Mouse (Mus musculus): ENCODE measurements around the gene Kmt2d. TPM values are rescaled to one million over a fixed set of nuclear protein-coding genes. Genes with fewer than 3 reads are reported as not detected.

Gene Kmt2d
- polyA plus RNA-seq, 1 experiment from 2014 or later = 8.7 TPM

GRCm38 (mm10) chr15:98835291-98835690 lies 35.7 kb downstream of the Kmt2d start:
- Histone ChIP-seq H3K27ac (ENCODE audit: low read length) (no peak overlapping the region), H3K4me3 (ENCODE audit: low read depth, low read length) (no peak overlapping the region), H3K9ac (replicated peaks; ENCODE audit: low read depth) (no peak overlapping the region), H3K4me1 (ENCODE audit: insufficient read depth, low read depth, low read length) (no peaks in the 10 kb centered on the region), H3K27me3 (replicated peaks; ENCODE audit: insufficient read depth, low read length) (no peaks in the 10 kb centered on the region), H3K4me2 (replicated peaks; ENCODE audit: low read depth, low read length) (no peak overlapping the region), H3K36me3 (ENCODE audit: insufficient read depth, low read length) (peaks cover 57% of the 10 kb centered on the region), H3K9me3 (ENCODE audit: low read length) (no peaks in the 10 kb centered on the region)
- TF ChIP-seq EP300 (IDR thresholded peaks at IDR 0.05) (no peak), CTCF (IDR thresholded peaks at IDR 0.05) (no peak)
- DNase-seq (ENCODE audit: low spot score) = no peak
- WGBS = 93% methylated on average over 14 of the region's 14 CpGs
- ATAC-seq = no peak

DNA sequence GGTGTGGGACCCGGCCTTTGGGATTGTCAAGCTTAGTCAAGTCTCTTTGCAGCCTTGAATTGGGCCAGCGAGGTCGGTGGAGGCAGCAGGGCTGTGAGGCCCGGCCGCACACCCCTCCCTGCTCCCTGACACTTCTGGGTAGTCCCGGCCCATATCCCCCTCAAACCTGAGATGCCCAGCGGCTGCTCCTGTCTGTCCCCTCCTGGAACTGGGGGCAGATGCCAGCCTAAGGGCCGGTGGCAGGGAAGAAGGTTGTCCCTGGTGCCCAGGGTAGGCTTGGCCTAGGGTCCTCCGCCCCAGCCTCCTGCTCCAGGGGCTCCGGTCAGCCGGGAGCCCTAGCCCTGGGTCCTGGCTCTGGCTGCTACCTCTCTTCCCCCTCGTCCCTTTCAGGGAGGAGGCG lies 36.9 kb downstream of the Kmt2d start:
- H3K4me1 ChIP-seq (ENCODE audit: insufficient read depth, low read depth, low read length) = 0 out of 2 replicates have a peak, but pooled peaks cover 6% of the 10 kb centered on the region
- DNase-seq (ENCODE audit: low spot score) (no peak), ATAC-seq (no peak)
- no peak for TF ChIP-seq EP300 (IDR thresholded peaks at IDR 0.05)
- no peak for TF ChIP-seq CTCF (IDR thresholded peaks at IDR 0.05)
- H3K27me3 ChIP-seq (replicated peaks; ENCODE audit: insufficient read depth, low read length) = no peaks in the 10 kb centered on the region
- no peak overlapping the region for H3K4me2 ChIP-seq (replicated peaks; ENCODE audit: low read depth, low read length)
- H3K27ac ChIP-seq (ENCODE audit: low read length) = no peak overlapping the region
- no peak overlapping the region for H3K9ac ChIP-seq (replicated peaks; ENCODE audit: low read depth)
- H3K36me3 ChIP-seq (ENCODE audit: insufficient read depth, low read length) = peaks cover 45% of the 10 kb centered on the region
- H3K9me3 ChIP-seq (ENCODE audit: low read length) = no peaks in the 10 kb centered on the region
- no peak overlapping the region for H3K4me3 ChIP-seq (ENCODE audit: low read depth, low read length)
- 92% methylated on average over 11 of the region's 13 CpGs for WGBS

GRCm38 (mm10) chr15:98833281-98833680 lies 37.7 kb downstream of the Kmt2d start:
- H3K9ac ChIP-seq (replicated peaks; ENCODE audit: low read depth) = no peak overlapping the region
- TF ChIP-seq CTCF (IDR thresholded peaks at IDR 0.05) = no peak
- no peak for TF ChIP-seq EP300 (IDR thresholded peaks at IDR 0.05)
- H3K27ac ChIP-seq (ENCODE audit: low read length) = no peak overlapping the region
- WGBS = 88% methylated on average over 10 of the region's 11 CpGs
- DNase-seq (ENCODE audit: low spot score) = no peak
- no peaks in the 10 kb centered on the region for H3K9me3 ChIP-seq (ENCODE audit: low read length)
- no peak overlapping the region for H3K4me3 ChIP-seq (ENCODE audit: low read depth, low read length)
- no peaks in the 10 kb centered on the region for H3K27me3 ChIP-seq (replicated peaks; ENCODE audit: insufficient read depth, low read length)
- H3K4me1 ChIP-seq (ENCODE audit: insufficient read depth, low read depth, low read length) = 0 out of 2 replicates have a peak, but pooled peaks cover 6% of the 10 kb centered on the region
- no peak for ATAC-seq
- peaks cover 40% of the 10 kb centered on the region for H3K36me3 ChIP-seq (ENCODE audit: insufficient read depth, low read length)
- no peak overlapping the region for H3K4me2 ChIP-seq (replicated peaks; ENCODE audit: low read depth, low read length)

- peak overlapping the region; percentile 53 for H3K4me2 ChIP-seq (replicated peaks; ENCODE audit: low read depth, low read length)
- H3K27ac ChIP-seq (ENCODE audit: low read length) = peak overlapping the region; percentile 97
- TF ChIP-seq CTCF (IDR thresholded peaks at IDR 0.05) (peak; percentile 41), EP300 (IDR thresholded peaks at IDR 0.05) (no peak)
- ATAC-seq = no peak
- H3K4me3 ChIP-seq (ENCODE audit: low read depth, low read length) = no peak overlapping the region
- H3K4me1 ChIP-seq (ENCODE audit: insufficient read depth, low read depth, low read length) = 0 out of 2 replicates have a peak, but pooled peaks cover 6% of the 10 kb centered on the region
- H3K9ac ChIP-seq (replicated peaks; ENCODE audit: low read depth) = no peak overlapping the region; the same call in 1 of the 2 replicates
- peaks cover 32% of the 10 kb centered on the region for H3K36me3 ChIP-seq (ENCODE audit: insufficient read depth, low read length)
- H3K9me3 ChIP-seq (ENCODE audit: low read length) = no peaks in the 10 kb centered on the region
- 53% methylated on average over 12 of the region's 12 CpGs for WGBS
- no peaks in the 10 kb centered on the region for H3K27me3 ChIP-seq (replicated peaks; ENCODE audit: insufficient read depth, low read length)
- peak; percentile 60 for DNase-seq (ENCODE audit: low spot score)
Measured at GRCm38 (mm10) chr15:98832161-98833058, 38.6 kb downstream of the Kmt2d start.

DNA sequence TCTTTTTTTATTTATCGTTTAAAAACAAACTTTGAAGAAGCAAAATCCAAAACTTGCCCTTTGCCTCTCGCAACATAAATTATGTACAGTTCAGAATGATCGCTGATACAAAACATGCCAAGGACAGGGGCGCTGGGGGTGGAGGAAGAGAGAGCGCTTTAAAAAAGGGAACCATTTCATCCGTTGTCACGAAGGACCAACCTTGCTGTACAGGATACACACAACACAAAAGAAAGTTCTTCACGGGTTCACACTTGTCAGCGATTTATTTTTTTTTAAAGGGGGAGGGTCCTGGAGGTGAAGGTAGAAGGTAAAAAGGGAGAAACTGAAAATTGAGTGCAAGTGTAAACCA lies 39.3 kb downstream of the Kmt2d start:
- Histone ChIP-seq H3K4me1 (ENCODE audit: insufficient read depth, low read depth, low read length) (0 out of 2 replicates have a peak, but pooled peaks cover 6% of the 10 kb centered on the region), H3K36me3 (ENCODE audit: insufficient read depth, low read length) (peaks cover 25% of the 10 kb centered on the region), H3K27me3 (replicated peaks; ENCODE audit: insufficient read depth, low read length) (no peaks in the 10 kb centered on the region), H3K4me3 (ENCODE audit: low read depth, low read length) (peak overlapping the region; percentile 79), H3K9me3 (ENCODE audit: low read length) (no peaks in the 10 kb centered on the region), H3K27ac (ENCODE audit: low read length) (peak overlapping the region; percentile 97), H3K4me2 (replicated peaks; ENCODE audit: low read depth, low read length) (peak overlapping the region; percentile 53), H3K9ac (replicated peaks; ENCODE audit: low read depth) (peak overlapping the region; percentile 88; the same call in 1 of the 2 replicates)
- TF ChIP-seq CTCF (IDR thresholded peaks at IDR 0.05) = no peak
- no peak; the same call in none of the 2 replicates for TF ChIP-seq EP300 (IDR thresholded peaks at IDR 0.05)
- WGBS = 8% methylated on average over 9 of the region's 9 CpGs
- peak; percentile 37 for ATAC-seq
- DNase-seq (ENCODE audit: low spot score) = no peak

DNA sequence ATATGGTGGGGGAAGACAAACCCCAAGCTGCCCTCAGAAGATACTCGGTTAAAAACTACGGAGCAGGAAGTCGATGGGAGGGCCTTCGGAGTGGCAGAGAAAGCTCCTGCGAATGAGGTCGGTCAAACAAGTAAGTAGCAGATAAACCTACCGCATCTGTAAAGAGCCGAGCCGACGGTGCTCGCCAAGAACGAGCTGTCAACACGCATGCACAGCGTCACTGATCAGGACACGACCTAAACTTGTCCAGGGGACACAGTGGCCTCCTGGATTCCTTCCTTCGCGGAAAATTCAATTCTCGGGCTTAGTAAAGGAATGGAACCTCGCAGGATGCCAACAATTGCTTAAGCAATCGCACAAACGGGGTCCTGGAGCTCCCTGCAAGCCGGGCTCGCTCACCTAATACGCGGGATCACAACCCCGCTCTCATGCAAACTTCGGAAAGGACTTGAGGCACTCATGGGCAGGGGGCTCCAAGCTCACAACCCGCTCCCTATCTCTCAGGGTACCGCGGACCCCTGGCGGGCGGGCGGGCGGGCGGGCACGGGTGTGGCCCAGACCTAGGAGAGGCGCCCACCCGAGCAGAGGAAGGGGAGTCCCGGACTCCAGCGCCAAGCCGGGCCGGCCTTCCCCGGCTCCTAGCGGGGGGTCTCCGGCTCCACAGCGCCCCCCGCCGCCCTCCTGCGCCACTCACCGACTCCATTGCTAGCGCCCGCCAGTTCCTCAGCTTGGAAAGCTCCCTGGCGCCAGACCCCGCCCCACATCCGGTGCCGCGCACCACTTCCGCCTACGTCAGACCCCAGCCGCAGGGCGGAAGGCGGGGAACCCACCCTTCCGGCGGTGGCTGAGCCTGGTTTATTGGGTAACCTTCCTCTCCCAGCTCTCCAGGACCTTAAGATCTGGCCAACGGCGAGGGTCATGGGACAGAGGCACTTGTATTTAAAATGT lies 40.0 kb downstream of the Kmt2d start, which contains the start of gene Prkag1:
Gene Prkag1, minus strand, starts transcription at position 786 of the 948 bp plus-strand sequence.
- Histone ChIP-seq H3K36me3 (ENCODE audit: insufficient read depth, low read length) (peaks cover 20% of the 10 kb centered on the region), H3K9ac (replicated peaks; ENCODE audit: low read depth) (peak within 1 kb of the TSS; percentile 88), H3K4me2 (replicated peaks; ENCODE audit: low read depth, low read length) (peak within 1 kb of the TSS; percentile 53), H3K4me1 (ENCODE audit: insufficient read depth, low read depth, low read length) (0 out of 2 replicates have a peak, but pooled peaks cover 6% of the 10 kb centered on the region), H3K9me3 (ENCODE audit: low read length) (no peaks in the 10 kb centered on the region), H3K27ac (ENCODE audit: low read length) (peak within 1 kb of the TSS; percentile 97), H3K27me3 (replicated peaks; ENCODE audit: insufficient read depth, low read length) (no peaks in the 10 kb centered on the region), H3K4me3 (ENCODE audit: low read depth, low read length) (peak within 1 kb of the TSS; percentile 79)
- 2% methylated on average over 60 of the region's 66 CpGs for WGBS
- TF ChIP-seq CTCF (IDR thresholded peaks at IDR 0.05) (peak; percentile 69), EP300 (IDR thresholded peaks at IDR 0.05) (peak; percentile 89)
- DNase-seq (ENCODE audit: low spot score) = peak; percentile 99
- ATAC-seq = peak; percentile 98
